ENCODE assay signal across 8 mouse cellular contexts in genomic region chr2:13371797-13372170, GRCm38 (mm10).
DNase-seq lines count a peak whose midpoint lies in the region; ATAC-seq and TF ChIP-seq lines count a peak whose summit lies in the region.

No protein-coding gene starts in this region.

- TF ChIP-seq CTCF in testis, adult 2 months (IDR thresholded peaks at IDR 0.05; ENCODE audit: control insufficient read depth, insufficient read depth, insufficient replicate concordance, low read depth, low read length) = no peak

- no peaks in the 10 kb centered on the region for H3K27me3 ChIP-seq in testis, adult 2 months (ENCODE audit: control insufficient read depth, insufficient read depth, low read length)
- H3K27me3 ChIP-seq in heart, embryonic 15.5 days = no peaks in the 10 kb centered on the region
- H3K27me3 ChIP-seq in liver, embryonic 12.5 days (replicated peaks) = no peaks in the 10 kb centered on the region
- no peaks in the 10 kb centered on the region for H3K27me3 ChIP-seq in stomach, embryonic 16.5 days (ENCODE audit: control insufficient read depth, insufficient read depth, low read length)

- no peaks in the 10 kb centered on the region for H3K36me3 ChIP-seq in testis, adult 2 months (ENCODE audit: control insufficient read depth, insufficient read depth, low read length)
- no peaks in the 10 kb centered on the region for H3K36me3 ChIP-seq in heart, embryonic 15.5 days
- no peaks in the 10 kb centered on the region for H3K36me3 ChIP-seq in liver, embryonic 12.5 days
- H3K36me3 ChIP-seq in stomach, embryonic 16.5 days (ENCODE audit: control insufficient read depth, insufficient read depth, low read length) = no peaks in the 10 kb centered on the region

- no peak for TF ChIP-seq POLR2A in testis, adult 2 months (IDR thresholded peaks at IDR 0.05; ENCODE audit: control insufficient read depth, low read depth, low read length)

- ATAC-seq in heart, embryonic 15.5 days (replicated peaks; ENCODE audit: insufficient number of reproducible peaks, insufficient read depth, low FRiP score, low read depth) = peak; percentile 77
- peak; percentile 65 for ATAC-seq in liver, embryonic 12.5 days
- ATAC-seq in stomach, embryonic 16.5 days (ENCODE audit: insufficient read depth, low FRiP score) = peak; percentile 78

- H3K4me3 ChIP-seq in testis, adult 2 months (ENCODE audit: control insufficient read depth, low read depth, low read length) = no peak overlapping the region
- H3K4me3 ChIP-seq in heart, embryonic 15.5 days = no peak overlapping the region
- no peak overlapping the region for H3K4me3 ChIP-seq in liver, embryonic 12.5 days
- no peak overlapping the region for H3K4me3 ChIP-seq in stomach, embryonic 16.5 days (replicated peaks; ENCODE audit: low read length)

- DNase-seq in testis, postnatal 14 days (ENCODE audit: low spot score) = no peak
- no peak for DNase-seq in right cerebral cortex, adult 2 months (ENCODE audit: low spot score in 2 of 2)
- no peak for DNase-seq in adrenal gland, postnatal 4 days (ENCODE audit: low spot score in 2 of 2)
- DNase-seq in spleen, postnatal 4 days (ENCODE audit: low spot score in 2 of 2) = no peak

- H3K27ac ChIP-seq in testis, adult 2 months (ENCODE audit: control insufficient read depth, insufficient read depth, low read depth, low read length) = peak overlapping the region; percentile 52
- H3K27ac ChIP-seq in heart, embryonic 15.5 days = peak overlapping the region; percentile 98
- H3K27ac ChIP-seq in liver, embryonic 12.5 days = peak overlapping the region; percentile 63
- H3K27ac ChIP-seq in stomach, embryonic 16.5 days (ENCODE audit: low read length) = peak overlapping the region; percentile 76

- H3K4me2 ChIP-seq in heart, embryonic 15.5 days = peak overlapping the region; percentile 37
- peak overlapping the region; percentile 19 for H3K4me2 ChIP-seq in liver, embryonic 12.5 days
- peak overlapping the region; percentile 21; the same call in 1 of the 2 replicates for H3K4me2 ChIP-seq in stomach, embryonic 16.5 days (ENCODE audit: low read depth, low read length)

- H3K9ac ChIP-seq in heart, embryonic 15.5 days = peak overlapping the region; percentile 21; the same call in 1 of the 2 replicates
- H3K9ac ChIP-seq in liver, embryonic 12.5 days = no peak overlapping the region
- 0 out of 2 replicates have a peak overlapping the region, but pooled peaks have one; percentile 26 for H3K9ac ChIP-seq in stomach, embryonic 16.5 days (ENCODE audit: low read length)

- no peaks in the 10 kb centered on the region for H3K4me1 ChIP-seq in testis, adult 2 months (ENCODE audit: control insufficient read depth, insufficient read depth, low read length)
- peaks cover 24% of the 10 kb centered on the region for H3K4me1 ChIP-seq in heart, embryonic 15.5 days (replicated peaks)
- H3K4me1 ChIP-seq in liver, embryonic 12.5 days = peaks cover 23% of the 10 kb centered on the region
- H3K4me1 ChIP-seq in stomach, embryonic 16.5 days (ENCODE audit: control insufficient read depth, insufficient read depth, low read length) = peaks cover 21% of the 10 kb centered on the region

- WGBS in heart, embryonic 15.5 days = 2% methylated on average over 4 of the region's 4 CpGs
- 14% methylated on average over 3 of the region's 4 CpGs for WGBS in liver, embryonic 12.5 days (ENCODE audit: insufficient replicate concordance)
- 5% methylated on average over 4 of the region's 4 CpGs for WGBS in stomach, embryonic 16.5 days

- H3K9me3 ChIP-seq in heart, embryonic 15.5 days (replicated peaks) = no peaks in the 10 kb centered on the region
- H3K9me3 ChIP-seq in liver, embryonic 12.5 days (replicated peaks) = no peaks in the 10 kb centered on the region
- H3K9me3 ChIP-seq in stomach, embryonic 16.5 days (replicated peaks; ENCODE audit: control insufficient read depth, low read length) = no peaks in the 10 kb centered on the region
